Mouse (Mus musculus) neural tube, embryonic 13.5 days (tissue): ENCODE data around the gene Zfyve9. TPM values are rescaled to one million over a fixed set of nuclear protein-coding genes. Genes with fewer than 3 reads are reported as not detected.

Experiments
- ATAC-seq: fragments of 200-750 bp; cut with Nextera tagmentation; 2 replicates; pipeline ENCODE4 v1.8.0; 2017; ENCODE audit warnings: low read depth, mild to moderate bottlenecking, moderate TSS enrichment, moderate library complexity
- H3K27ac ChIP-seq: fragments of 300-500 bp; sonication (generic); replicated peaks from 2 replicates; pipeline ENCODE4 v1.5.1; 2015; ENCODE audit warnings: moderate library complexity, mild to moderate bottlenecking, inconsistent platforms
- H3K27me3 ChIP-seq: fragments of 300-500 bp; sonication (generic); 2 replicates; pipeline ENCODE4 v1.6.1; 2015; ENCODE audit warnings: mild to moderate bottlenecking, inconsistent platforms
- H3K36me3 ChIP-seq: fragments of 300-500 bp; sonication (generic); 2 replicates; pipeline ENCODE4 v1.6.1; 2015; ENCODE audit warnings: mild to moderate bottlenecking, inconsistent platforms
- H3K4me1 ChIP-seq: fragments of 300-500 bp; sonication (generic); replicated peaks from 2 replicates; pipeline ENCODE4 v1.6.1; 2015; ENCODE audit warnings: inconsistent platforms
- H3K4me2 ChIP-seq: fragments of 300-500 bp; sonication (generic); 2 replicates; pipeline ENCODE4 v1.6.1; 2015; ENCODE audit warnings: inconsistent platforms, mild to moderate bottlenecking, moderate library complexity
- H3K4me3 ChIP-seq: fragments of 300-500 bp; sonication (generic); 2 replicates; pipeline ENCODE4 v1.5.1; 2015; ENCODE audit warnings: mild to moderate bottlenecking, inconsistent platforms
- H3K9ac ChIP-seq: fragments of 300-500 bp; sonication (generic); 2 replicates; pipeline ENCODE4 v1.6.1; 2015; ENCODE audit warnings: moderate library complexity, mild to moderate bottlenecking, inconsistent platforms
- H3K9me3 ChIP-seq: fragments of 300-500 bp; sonication (generic); 2 replicates; pipeline ENCODE4 v1.6.1; 2016; ENCODE audit warnings: inconsistent platforms
- WGBS: fragments of 180-500 bp; shearing (Covaris S2); methylation state at CpG from one replicate; pipeline ENCODE4 v1.1.7; 2015; 5-methylcytosine and 5-hydroxymethylcytosine counted together
- polyA plus RNA-seq: library from polyadenylated mRNA; unstranded; fragments of >200 nt; fragmentation: Nextera tagmentation; extraction: Ambion mirVana; gene quantifications from 2 replicates; pipeline ENCODE4 v1.2.1, GENCODE M21; 2015

Zfyve9 gene
- polyA plus RNA-seq, 1 experiment from 2014 or later = 5.1 TPM

- H3K9me3 ChIP-seq = no peaks in the 10 kb centered on the region
- ATAC-seq = no peak
- no peak overlapping the region for H3K9ac ChIP-seq
- no peaks in the 10 kb centered on the region for H3K36me3 ChIP-seq
- no peaks in the 10 kb centered on the region for H3K27me3 ChIP-seq
- no peak overlapping the region for H3K4me3 ChIP-seq
- no peak overlapping the region for H3K27ac ChIP-seq
- H3K4me1 ChIP-seq = no peaks in the 10 kb centered on the region
- H3K4me2 ChIP-seq = no peak overlapping the region
- 96% methylated on average over 2 of the region's 2 CpGs for WGBS
Observed at GRCm38 (mm10) chr4:108593376-108593775, 187.2 kb downstream of the Zfyve9 start.

Other genes starting within 250 kb of the Zfyve9 start
- gene Prpf38a, start 201.5 kb downstream of the Zfyve9 start, polyA plus RNA-seq = 87.6 and 94.6 TPM in 2 replicates
- 1.4 and 1.9 TPM in 2 replicates for gene Orc1, start 201.4 kb downstream of the Zfyve9 start, polyA plus RNA-seq
- 19.0 and 19.3 TPM in 2 replicates for gene Cc2d1b, start 160.9 kb downstream of the Zfyve9 start, polyA plus RNA-seq
- 1.3 and 1.9 TPM in 2 replicates for gene 3110021N24Rik, start 61.1 kb downstream of the Zfyve9 start, polyA plus RNA-seq
- gene Btf3l4, start 52.8 kb upstream of the Zfyve9 start, polyA plus RNA-seq = 197 and 213 TPM in 2 replicates
- 78.3 and 79.2 TPM in 2 replicates for gene Txndc12, start 53.8 kb upstream of the Zfyve9 start, polyA plus RNA-seq
- gene Kti12, start 67.0 kb upstream of the Zfyve9 start, polyA plus RNA-seq = 30.7 and 31.6 TPM in 2 replicates
- gene A730015C16Rik, start 67.8 kb upstream of the Zfyve9 start, polyA plus RNA-seq = 1.5 and 3.1 TPM in 2 replicates
- 72.4 and 86.9 TPM in 2 replicates for gene Rab3b, start 98.3 kb upstream of the Zfyve9 start, polyA plus RNA-seq
- 77.9 and 91.4 TPM in 2 replicates for gene Nrd1, start 219.9 kb upstream of the Zfyve9 start, polyA plus RNA-seq